Mouse (Mus musculus) lung, postnatal 0 days (tissue): Measurements from ENCODE around the gene Morc4.

Experiments used
- CTCF ChIP-seq: IDR thresholded peaks from 2 replicates; pipeline ENCODE4 v1.5.1; 2016; ENCODE audit warnings: antibody characterized with exemption, mild to moderate bottlenecking
- EP300 ChIP-seq: IDR thresholded peaks from 2 replicates; pipeline ENCODE4 v1.6.1; 2016; ENCODE audit warnings: antibody characterized with exemption, mild to moderate bottlenecking, control low read depth

DNA sequence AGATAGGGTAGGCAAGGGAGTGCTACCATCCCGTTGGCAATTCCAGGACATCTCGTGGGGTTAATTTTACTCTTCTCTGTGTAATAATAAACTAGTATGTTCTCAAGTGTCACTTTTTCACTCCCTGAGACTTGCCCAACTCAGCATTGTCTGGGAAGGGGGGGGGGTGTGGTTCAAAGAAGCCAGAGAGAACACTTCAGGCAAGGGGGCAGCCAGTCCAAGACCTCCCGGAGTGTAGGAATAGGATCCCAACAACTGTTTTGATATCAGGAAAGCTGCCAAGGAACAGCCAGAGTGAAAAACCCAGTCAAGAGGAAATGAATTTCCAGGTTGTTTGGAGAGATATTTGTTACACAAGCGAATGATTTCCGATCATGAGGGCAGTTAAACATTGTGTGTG is 56.3 kb downstream of the Morc4 start:
- TF ChIP-seq CTCF (no peak), EP300 (no peak)
